In genomic region chr11:62613657-62614365, GRCm38 (mm10) we compare ENCODE assay signal across 8 mouse cellular contexts. TPM values are rescaled to one million over a fixed set of nuclear protein-coding genes. Genes with fewer than 3 reads are reported as not detected.
A peak's percentile ranks its signal among the peaks of the same experiment; 100 is the strongest.
DNase-seq lines count a peak whose midpoint lies in the region; ATAC-seq and TF ChIP-seq lines count a peak whose summit lies in the region.

No protein-coding gene starts in this region.

- no peak for TF ChIP-seq POLR2A in heart, adult 2 months (IDR thresholded peaks at IDR 0.05; ENCODE audit: insufficient read depth, low read depth, low read length)
- TF ChIP-seq POLR2A in kidney, adult 2 months (IDR thresholded peaks at IDR 0.05; ENCODE audit: low read depth, low read length), result no peak

- H3K9ac ChIP-seq in embryonic facial prominence, embryonic 12.5 days, result peak overlapping the region; percentile 51
- H3K9ac ChIP-seq in heart, adult 2 months (ENCODE audit: low read depth, low read length), result no peak overlapping the region
- peak overlapping the region; percentile 62 for H3K9ac ChIP-seq in limb, embryonic 11.5 days (ENCODE audit: low read length)
- H3K9ac ChIP-seq in midbrain, embryonic 14.5 days (replicated peaks; ENCODE audit: low read length), result peak overlapping the region; percentile 66

- H3K79me2 ChIP-seq in heart, adult 2 months (replicated peaks; ENCODE audit: control insufficient read depth, insufficient read depth, low read length), result no peaks in the 10 kb centered on the region

- peaks cover 12% of the 10 kb centered on the region for H3K4me1 ChIP-seq in embryonic facial prominence, embryonic 12.5 days
- H3K4me1 ChIP-seq in heart, adult 2 months (ENCODE audit: control insufficient read depth, insufficient read depth, low read length), result peaks cover 2% of the 10 kb centered on the region
- H3K4me1 ChIP-seq in kidney, adult 2 months (ENCODE audit: control insufficient read depth, insufficient read depth, low read length), result no peaks in the 10 kb centered on the region
- H3K4me1 ChIP-seq in limb, embryonic 11.5 days (ENCODE audit: control insufficient read depth, insufficient read depth, low read length), result peaks cover 10% of the 10 kb centered on the region
- peaks cover 29% of the 10 kb centered on the region for H3K4me1 ChIP-seq in midbrain, embryonic 14.5 days (ENCODE audit: control insufficient read depth, insufficient read depth, low read length)

- intact Hi-C loops in heart, adult 2 months (cut with DNase I), result loop anchor here (1.0 kb wide), 3 partner anchors 34 to 79 kb away; partner anchors contain the start of genes Lrrc75a and Mmgt2

- H3K27me3 ChIP-seq in embryonic facial prominence, embryonic 12.5 days, result no peaks in the 10 kb centered on the region
- no peaks in the 10 kb centered on the region for H3K27me3 ChIP-seq in heart, adult 2 months (ENCODE audit: control insufficient read depth, insufficient read depth, low read length)
- no peaks in the 10 kb centered on the region for H3K27me3 ChIP-seq in kidney, adult 2 months (replicated peaks; ENCODE audit: control insufficient read depth, insufficient read depth, low read length)
- no peaks in the 10 kb centered on the region for H3K27me3 ChIP-seq in limb, embryonic 11.5 days (ENCODE audit: control insufficient read depth, insufficient read depth, low read length)
- H3K27me3 ChIP-seq in midbrain, embryonic 14.5 days (ENCODE audit: control insufficient read depth, insufficient read depth, low read length), result no peaks in the 10 kb centered on the region

- H3K9me3 ChIP-seq in embryonic facial prominence, embryonic 12.5 days, result no peaks in the 10 kb centered on the region
- H3K9me3 ChIP-seq in limb, embryonic 11.5 days (ENCODE audit: control insufficient read depth, low read length), result no peaks in the 10 kb centered on the region
- no peaks in the 10 kb centered on the region for H3K9me3 ChIP-seq in midbrain, embryonic 14.5 days (ENCODE audit: control insufficient read depth, low read length)

- 11% methylated on average over 19 of the region's 19 CpGs for WGBS in embryonic facial prominence, embryonic 12.5 days
- WGBS in heart, adult 2 months, result 26% methylated on average over 19 of the region's 19 CpGs
- WGBS in kidney, adult 2 months, result 24% methylated on average over 19 of the region's 19 CpGs
- WGBS in limb, embryonic 11.5 days, result 19% methylated on average over 19 of the region's 19 CpGs
- WGBS in midbrain, embryonic 14.5 days, result 3% methylated on average over 19 of the region's 19 CpGs

- peak; percentile 90 for ATAC-seq in embryonic facial prominence, embryonic 12.5 days (ENCODE audit: insufficient number of reproducible peaks, insufficient read depth, low FRiP score, low TSS enrichment)
- peak; percentile 90 for ATAC-seq in limb, embryonic 11.5 days (ENCODE audit: insufficient number of reproducible peaks, low FRiP score, low TSS enrichment, low read depth)
- ATAC-seq in midbrain, embryonic 14.5 days (ENCODE audit: low FRiP score, low TSS enrichment), result peak; percentile 91

- peak overlapping the region; percentile 48 for H3K4me2 ChIP-seq in embryonic facial prominence, embryonic 12.5 days (replicated peaks)
- peak overlapping the region; percentile 36 for H3K4me2 ChIP-seq in limb, embryonic 11.5 days (ENCODE audit: low read depth, severe bottlenecking)
- H3K4me2 ChIP-seq in midbrain, embryonic 14.5 days (ENCODE audit: low read length), result peak overlapping the region; percentile 57

- H3K27ac ChIP-seq in embryonic facial prominence, embryonic 12.5 days, result peak overlapping the region; percentile 82
- H3K27ac ChIP-seq in heart, adult 2 months, result no peak overlapping the region
- H3K27ac ChIP-seq in kidney, adult 2 months (ENCODE audit: insufficient read depth, low read depth, low read length), result no peak overlapping the region
- peak overlapping the region; percentile 78 for H3K27ac ChIP-seq in limb, embryonic 11.5 days (replicated peaks; ENCODE audit: low read depth, low read length)
- H3K27ac ChIP-seq in midbrain, embryonic 14.5 days (replicated peaks; ENCODE audit: low read depth, low read length), result peak overlapping the region; percentile 88

- H3K4me3 ChIP-seq in embryonic facial prominence, embryonic 12.5 days, result peak overlapping the region; percentile 20; the same call in 1 of the 2 replicates
- peak overlapping the region; percentile 31; the same call in 1 of the 2 replicates for H3K4me3 ChIP-seq in heart, adult 2 months
- no peak overlapping the region for H3K4me3 ChIP-seq in kidney, adult 2 months (ENCODE audit: insufficient read depth, low read depth, low read length)
- no peak overlapping the region; the same call in 1 of the 2 replicates for H3K4me3 ChIP-seq in limb, embryonic 11.5 days (ENCODE audit: low read depth, low read length)
- peak overlapping the region; percentile 25 for H3K4me3 ChIP-seq in midbrain, embryonic 14.5 days (replicated peaks; ENCODE audit: low read depth, low read length)

- TF ChIP-seq EP300 in heart, adult 2 months (IDR thresholded peaks at IDR 0.05; ENCODE audit: insufficient read depth, low read depth, low read length), result peak; percentile 97

- peaks cover 40% of the 10 kb centered on the region for H3K36me3 ChIP-seq in embryonic facial prominence, embryonic 12.5 days
- H3K36me3 ChIP-seq in heart, adult 2 months (ENCODE audit: control insufficient read depth, insufficient read depth, low read length), result no peaks in the 10 kb centered on the region
- no peaks in the 10 kb centered on the region for H3K36me3 ChIP-seq in kidney, adult 2 months (ENCODE audit: control insufficient read depth, insufficient read depth, low read length)
- peaks cover 7% of the 10 kb centered on the region; the same call in 1 of the 2 replicates for H3K36me3 ChIP-seq in limb, embryonic 11.5 days (ENCODE audit: control insufficient read depth, insufficient read depth, low read length)
- peaks cover 10% of the 10 kb centered on the region for H3K36me3 ChIP-seq in midbrain, embryonic 14.5 days (ENCODE audit: control insufficient read depth, insufficient read depth, low read length)

- DNase-seq in 3134 (ENCODE audit: extremely low read depth, insufficient read length, low spot score), result peak; percentile 81
- peak; percentile 91 for DNase-seq in adrenal gland, postnatal 25 days
- peak; percentile 89 to 93 for DNase-seq in heart, adult 2 months
- peak; percentile 92 for DNase-seq in kidney, adult 2 months
- DNase-seq in limb, embryonic 11.5 days (ENCODE audit: low spot score), result peak; percentile 99
- DNase-seq in midbrain, embryonic 14.5 days, result peak; percentile 98
- DNase-seq in spleen, adult 12 weeks (ENCODE audit: low spot score), result peak; percentile 72

- TF ChIP-seq CTCF in heart, adult 2 months (IDR thresholded peaks at IDR 0.05), result peak; percentile 100
- peak; percentile 100; the same call in 1 of the 2 replicates for TF ChIP-seq CTCF in kidney, adult 2 months (conservative IDR thresholded peaks at IDR 0.05; ENCODE audit: insufficient read depth, insufficient read length, low read depth, low read length)

RNA-seq across cellular contexts. Expression of gene Lrrc75a, which starts 34.5 kb away (rescaled TPM):
- 37.2 and 44.9 TPM in 2 replicates for total RNA-seq in adrenal gland, postnatal 25 days (2021)
- 22.6 and 24.4 TPM in 2 replicates for polyA plus RNA-seq in embryonic facial prominence, embryonic 12.5 days (2016; fragmentation: Nextera tagmentation; extraction: Ambion mirVana)
- total RNA-seq in heart, adult 2 months (2021), result 1 to 10 TPM; 3.3 to 4.2 TPM
- polyA plus RNA-seq in heart, adult 2 months (2012; rRNA removed), result 6.2 and 9.6 TPM in 2 replicates
- polyA plus RNA-seq in kidney, adult 2 months (2012; rRNA removed), result 7.8 and 8.0 TPM in 2 replicates
- 20.6 TPM in 2 replicates for polyA plus RNA-seq in limb, embryonic 11.5 days (2014; fragmentation: Nextera tagmentation; extraction: Ambion mirVana)
- polyA plus RNA-seq in midbrain, embryonic 14.5 days (2014; fragmentation: Nextera tagmentation; extraction: Ambion mirVana), result 11.1 and 13.1 TPM in 2 replicates

RNA-seq across cellular contexts. Expression of gene Mmgt2, which starts 34.7 kb away (rescaled TPM):
- 35.7 and 49.0 TPM in 2 replicates for total RNA-seq in adrenal gland, postnatal 25 days (2021)
- polyA plus RNA-seq in embryonic facial prominence, embryonic 12.5 days (2016; fragmentation: Nextera tagmentation; extraction: Ambion mirVana), result 59.4 and 62.3 TPM in 2 replicates
- 1 to 10 TPM; 5.8 to 8.6 TPM for total RNA-seq in heart, adult 2 months (2021)
- polyA plus RNA-seq in heart, adult 2 months (2012; rRNA removed), result 8.7 and 8.9 TPM in 2 replicates
- 24.0 and 33.1 TPM in 2 replicates for polyA plus RNA-seq in kidney, adult 2 months (2012; rRNA removed)
- polyA plus RNA-seq in limb, embryonic 11.5 days (2014; fragmentation: Nextera tagmentation; extraction: Ambion mirVana), result 54.1 and 60.7 TPM in 2 replicates
- 21.6 TPM in 2 replicates for polyA plus RNA-seq in midbrain, embryonic 14.5 days (2014; fragmentation: Nextera tagmentation; extraction: Ambion mirVana)

RNA-seq across cellular contexts. Expression of gene Trpv2, which starts 39.5 kb away (rescaled TPM):
- total RNA-seq in adrenal gland, postnatal 25 days (2021), result 1.6 and 1.9 TPM in 2 replicates
- polyA plus RNA-seq in embryonic facial prominence, embryonic 12.5 days (2016; fragmentation: Nextera tagmentation; extraction: Ambion mirVana), result 4.5 and 5.9 TPM in 2 replicates
- total RNA-seq in heart, adult 2 months (2021), result 1 to 10 TPM; 2.6 to 3.5 TPM
- 4.6 and 5.6 TPM in 2 replicates for polyA plus RNA-seq in heart, adult 2 months (2012; rRNA removed)
- polyA plus RNA-seq in kidney, adult 2 months (2012; rRNA removed), result 2.6 and 4.1 TPM in 2 replicates
- 0.69 and 1.4 TPM in 2 replicates for polyA plus RNA-seq in limb, embryonic 11.5 days (2014; fragmentation: Nextera tagmentation; extraction: Ambion mirVana)
- polyA plus RNA-seq in midbrain, embryonic 14.5 days (2014; fragmentation: Nextera tagmentation; extraction: Ambion mirVana), result 26.4 and 28.0 TPM in 2 replicates

Comparison
In these comparisons a context has a peak if more than half of its experiments do, and no peak if none do; other contexts are left out.
1. H3K27ac ChIP-seq: peak in embryonic facial prominence, embryonic 12.5 days (single experiment), limb, embryonic 11.5 days (single experiment) and midbrain, embryonic 14.5 days (single experiment); none in heart, adult 2 months (single experiment) and kidney, adult 2 months (single experiment).
2. H3K4me3 ChIP-seq: peak in embryonic facial prominence, embryonic 12.5 days (single experiment), heart, adult 2 months (single experiment) and midbrain, embryonic 14.5 days (single experiment); none in kidney, adult 2 months (single experiment) and limb, embryonic 11.5 days (single experiment).
3. Peak in every context shown above with its lines, with median percentiles within 50 percentile points of each other: DNase-seq, ATAC-seq and H3K4me2 ChIP-seq.